Mouse (Mus musculus) right cerebral cortex, postnatal 4 days (tissue): ENCODE data around the gene Cep41.

Source experiments
- DNase-seq: peaks from one replicate; pipeline ENCODE4 v3.0.0-alpha.2; 2022

The Cep41 gene

DNA sequence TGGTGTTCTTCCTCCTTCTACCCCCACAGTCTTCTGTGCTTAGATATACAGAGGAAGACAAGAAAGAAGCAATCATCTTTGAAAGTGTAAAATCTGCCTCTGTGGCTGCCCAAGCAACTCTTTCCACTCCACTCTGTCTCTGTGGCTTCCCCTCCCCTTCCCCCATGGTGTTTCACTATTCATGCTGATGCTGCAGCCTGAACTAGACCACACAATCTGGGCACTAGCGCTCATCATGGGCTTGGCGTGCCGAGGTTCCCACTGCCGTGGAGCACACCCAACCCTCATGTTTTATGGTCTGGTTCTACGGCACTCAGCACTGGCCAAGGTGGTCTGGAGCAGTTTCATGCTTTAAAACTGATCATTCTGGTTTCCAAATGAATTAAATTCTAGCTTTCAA is 21.9 kb downstream of the Cep41 start:
- DNase-seq: no peak

DNA sequence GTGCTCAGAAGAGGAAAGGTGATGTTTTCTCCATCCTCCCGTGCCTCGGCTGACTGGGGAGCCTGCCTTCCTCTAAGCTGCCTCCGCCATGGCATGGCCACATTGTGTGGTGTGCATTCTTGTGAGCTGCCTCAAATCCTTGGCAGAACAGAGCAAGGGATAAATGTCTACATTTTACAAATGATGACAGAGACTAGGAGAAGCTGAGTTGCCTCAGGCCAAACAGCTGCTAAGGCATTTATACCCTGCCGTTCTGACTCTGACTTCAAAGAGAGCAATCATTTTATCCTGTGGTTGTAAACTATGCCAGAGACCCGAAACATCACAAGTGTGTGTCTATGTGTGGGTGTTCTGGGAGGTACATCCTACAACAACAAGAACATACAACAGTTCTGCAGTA is 26.0 kb downstream of the Cep41 start:
- DNase-seq: no peak

DNA sequence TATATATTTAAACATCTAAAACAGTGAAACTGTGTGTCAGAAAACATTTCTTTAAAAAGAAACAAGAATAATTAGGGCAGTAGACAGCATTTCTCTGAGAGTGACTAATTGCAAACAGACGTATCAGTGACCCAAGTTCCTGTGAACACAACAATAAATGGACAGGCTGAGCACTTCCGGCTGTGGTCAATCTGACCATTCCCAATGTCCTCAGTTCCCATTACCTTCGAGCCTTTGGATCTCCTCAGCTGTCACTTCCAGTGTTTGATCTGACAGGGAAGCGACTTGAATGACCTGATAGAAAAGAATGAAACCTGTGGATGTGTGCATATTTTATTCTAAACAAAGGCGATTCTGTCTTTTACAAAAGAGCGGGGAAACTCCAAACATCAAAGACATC is 27.5 kb downstream of the Cep41 start:
- no peak for DNase-seq

DNA sequence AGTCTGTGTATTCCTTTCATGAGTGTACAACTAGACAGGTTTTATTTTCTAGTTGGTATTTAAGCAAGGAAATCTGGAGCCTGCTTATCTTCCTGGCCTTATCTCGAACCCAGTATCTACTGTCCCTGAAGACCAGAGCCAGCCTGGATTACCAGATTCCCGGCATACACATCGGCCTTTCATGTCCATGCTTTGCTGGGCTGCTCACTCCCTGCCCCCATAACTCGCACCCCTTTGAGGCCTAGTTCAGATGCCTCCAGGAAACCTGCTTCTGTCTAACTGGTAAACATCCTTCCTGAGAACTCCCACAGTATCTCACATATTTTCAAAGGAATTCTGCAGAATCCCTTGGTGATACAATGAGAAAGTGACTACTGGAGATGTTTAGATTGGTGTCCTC is 28.3 kb downstream of the Cep41 start:
- no peak for DNase-seq

DNA sequence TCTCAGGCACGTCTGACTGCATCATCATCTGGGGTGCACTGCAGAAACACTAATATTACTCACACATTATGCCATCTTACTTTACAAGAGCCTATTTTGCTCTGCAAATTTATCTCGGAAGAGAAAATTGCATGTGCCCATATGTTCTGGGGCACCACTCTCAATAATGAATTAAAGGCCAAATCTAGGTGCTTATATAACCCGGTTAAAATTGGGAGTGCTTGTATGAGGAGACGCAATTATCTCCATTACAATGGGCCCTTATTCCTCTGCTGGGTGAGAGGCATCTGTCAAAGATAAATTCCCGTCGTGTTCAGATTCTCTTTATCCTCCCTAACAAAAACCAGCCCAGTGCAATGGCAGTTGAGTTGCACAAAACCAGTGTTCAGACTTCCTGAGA is 28.8 kb downstream of the Cep41 start:
- DNase-seq: no peak

DNA sequence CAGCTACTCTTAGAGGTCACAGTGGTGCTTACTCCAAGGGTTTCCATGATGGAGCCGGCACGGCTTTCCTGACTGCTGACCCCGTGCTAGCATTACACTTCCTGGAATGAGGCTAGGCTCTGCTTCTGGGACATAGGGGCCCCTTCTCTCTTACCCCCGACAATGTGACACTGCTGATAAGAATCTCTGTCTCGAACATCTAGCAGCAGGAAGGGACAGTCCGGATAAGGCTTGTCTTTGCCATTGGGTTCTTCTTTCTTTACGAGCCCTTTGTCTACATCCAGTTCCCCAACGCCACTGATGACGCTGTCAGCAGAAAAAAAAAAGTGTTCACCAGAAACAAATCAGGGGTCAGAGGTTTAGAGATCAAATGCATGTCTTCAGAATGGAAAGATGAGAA is 34.9 kb downstream of the Cep41 start:
- no peak for DNase-seq

DNA sequence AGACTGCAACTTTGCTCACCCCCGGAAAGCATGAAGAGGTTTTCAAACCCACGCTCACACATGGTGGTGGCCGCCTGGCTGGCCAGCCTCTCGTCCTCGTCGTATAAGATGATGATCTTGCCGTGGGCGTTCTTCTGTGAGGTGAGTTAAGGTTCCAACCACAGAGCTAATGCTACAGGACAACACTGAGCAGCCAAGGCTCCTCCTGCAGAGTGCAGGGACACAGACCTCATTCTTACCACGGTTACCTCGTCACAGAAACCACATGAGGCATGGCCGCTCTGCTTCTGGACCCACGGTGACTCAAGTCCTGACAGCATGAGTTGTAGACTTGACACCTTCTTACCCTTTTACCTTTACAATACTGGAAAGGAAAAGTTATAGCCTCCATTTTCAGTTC is 36.3 kb downstream of the Cep41 start:
- no peak for DNase-seq

DNA sequence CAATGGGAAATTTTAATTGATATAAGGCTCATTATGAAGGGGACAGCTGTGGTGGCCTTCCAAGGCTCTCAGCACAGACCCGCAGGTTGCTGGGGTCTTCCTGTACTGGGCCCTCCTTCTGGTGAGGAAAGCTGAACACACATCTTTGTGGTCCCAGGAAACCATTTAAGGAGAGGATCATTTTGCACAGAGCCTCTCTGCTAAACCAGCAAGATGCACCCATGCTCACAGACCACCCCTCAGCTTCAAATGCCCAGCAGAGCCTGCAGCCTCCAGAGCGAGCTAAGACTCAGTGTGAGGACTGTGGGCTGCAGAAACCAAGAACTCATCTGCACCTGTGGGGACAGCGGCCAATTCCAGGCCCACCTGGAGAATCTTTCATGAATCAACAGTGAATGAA is 38.6 kb downstream of the Cep41 start:
- DNase-seq: no peak

DNA sequence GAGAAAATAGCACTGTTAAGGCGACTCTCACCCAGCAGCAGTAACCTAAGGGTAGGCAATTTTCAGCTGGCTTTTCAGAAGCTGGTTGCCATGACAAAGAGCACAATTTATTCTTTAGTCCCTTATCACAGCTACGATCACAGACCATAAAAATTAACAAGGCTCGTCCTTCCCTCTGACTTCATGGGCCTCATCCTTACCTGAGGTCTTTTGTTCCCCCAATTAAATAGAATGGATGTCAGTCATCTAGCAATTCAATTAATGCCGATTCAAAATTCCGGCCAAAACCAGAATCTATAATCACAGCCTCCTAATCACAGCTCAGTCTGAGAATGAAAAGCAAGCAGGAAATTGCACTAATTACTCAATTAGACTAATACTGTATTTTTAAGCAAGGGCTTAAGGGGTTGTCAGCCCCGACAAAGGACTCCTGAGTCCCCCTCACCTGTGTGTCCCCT is 39.1 kb downstream of the Cep41 start:
- no peak for DNase-seq

DNA sequence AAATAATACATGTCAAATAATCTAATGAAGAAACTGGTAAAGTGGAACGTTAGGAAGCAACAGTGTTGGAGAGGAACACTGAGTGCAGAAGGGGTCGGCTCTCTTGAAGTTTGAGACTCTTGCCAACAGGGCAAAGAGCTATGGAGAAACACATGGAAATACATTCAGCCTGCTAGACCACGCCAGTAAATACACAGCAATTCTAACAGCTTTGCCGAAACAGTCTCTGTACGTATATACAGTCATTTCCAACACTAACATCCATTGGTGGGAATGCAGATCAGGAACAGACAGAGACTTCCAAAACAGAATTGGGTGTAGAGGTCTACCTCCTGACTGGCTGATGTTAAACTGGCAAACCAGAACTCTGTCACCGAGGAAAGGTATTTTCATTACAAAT is 40.0 kb downstream of the Cep41 start:
- no peak for DNase-seq

DNA sequence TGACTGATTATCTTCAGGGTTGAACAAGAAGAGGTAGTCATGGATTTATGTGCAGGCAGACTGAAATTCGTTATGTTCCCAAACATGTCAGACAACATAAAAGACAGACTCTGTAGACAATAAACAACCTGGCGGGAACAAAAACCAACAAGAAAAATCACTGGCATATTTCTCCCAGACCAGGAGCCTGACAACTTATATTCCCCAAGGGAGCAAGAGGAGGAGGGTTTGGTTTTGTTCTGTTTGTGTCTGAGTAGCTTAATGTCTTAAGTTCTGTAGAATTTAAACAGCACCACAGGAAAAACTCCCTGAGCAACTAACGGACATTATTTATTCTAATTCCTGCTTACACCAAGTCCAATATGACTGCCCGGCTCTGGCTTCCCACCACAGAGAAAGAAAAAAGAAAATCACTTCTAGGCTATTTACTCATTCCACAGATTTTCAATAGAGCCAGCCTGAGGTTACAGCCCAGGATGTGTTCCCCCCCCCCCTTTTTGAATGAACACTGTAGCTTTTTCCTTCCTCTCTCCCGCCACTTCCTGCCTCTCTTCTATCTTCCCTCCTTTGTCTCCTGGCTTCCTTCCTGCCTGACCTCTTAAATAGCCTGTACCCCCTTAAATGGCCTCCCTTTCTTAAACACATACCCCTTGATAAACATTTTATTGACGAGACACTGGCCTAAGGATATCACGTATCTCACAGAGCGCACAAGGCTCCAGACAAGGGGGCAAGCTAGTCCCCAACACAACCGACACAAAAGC is 40.9 kb downstream of the Cep41 start:
- no peak for DNase-seq

DNA sequence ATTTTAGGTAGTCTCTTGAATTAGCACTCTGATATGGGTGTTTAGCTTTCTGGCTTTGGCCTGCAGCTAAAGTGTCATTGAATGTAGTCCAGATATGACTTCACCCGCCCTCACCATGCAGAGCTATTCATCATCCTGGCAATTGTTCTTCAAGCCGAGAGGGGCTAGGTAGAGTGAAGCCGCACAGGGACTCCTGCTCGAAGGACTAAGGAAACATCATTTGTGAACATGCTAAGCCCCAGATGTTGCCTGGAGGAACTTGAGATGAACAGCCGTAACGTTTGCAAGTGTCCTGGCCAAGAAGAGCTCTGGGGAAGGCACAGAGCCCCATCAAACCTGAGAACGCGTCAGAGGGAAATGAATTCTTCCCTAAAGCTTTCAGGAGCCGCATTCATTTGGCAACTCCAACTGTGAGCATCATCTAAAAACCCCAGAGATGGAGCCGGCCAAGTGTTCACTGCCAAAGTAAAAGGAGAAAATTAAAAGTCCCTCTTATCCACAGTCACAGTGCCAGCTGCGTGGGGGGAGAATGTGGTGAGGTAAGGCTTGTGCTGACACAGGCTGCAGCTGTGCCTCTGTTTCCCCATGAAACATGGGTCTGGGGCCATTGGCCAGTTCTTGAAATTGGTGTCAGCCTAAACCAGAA is 43.8 kb downstream of the Cep41 start:
- peak; percentile 26 for DNase-seq

DNA sequence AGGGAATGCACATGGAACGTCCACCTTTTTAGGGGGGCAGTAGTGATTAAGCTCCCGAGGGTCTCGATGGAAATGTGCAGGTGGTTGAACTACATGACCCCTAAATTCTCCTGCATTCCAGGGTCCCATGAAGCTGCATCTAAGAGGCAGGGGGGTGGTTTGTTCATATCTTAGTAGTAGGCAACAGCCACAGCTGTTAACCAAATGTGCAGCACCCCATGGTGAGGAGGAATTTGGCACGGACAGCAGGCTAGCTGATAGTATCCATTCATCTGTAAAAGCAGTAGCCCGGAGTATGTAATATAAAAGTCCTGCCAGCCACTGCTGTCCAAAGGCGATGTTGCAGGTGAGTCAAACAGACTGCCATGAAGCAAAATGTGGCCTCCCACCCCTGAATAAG is 48.2 kb downstream of the Cep41 start:
- no peak for DNase-seq

DNA sequence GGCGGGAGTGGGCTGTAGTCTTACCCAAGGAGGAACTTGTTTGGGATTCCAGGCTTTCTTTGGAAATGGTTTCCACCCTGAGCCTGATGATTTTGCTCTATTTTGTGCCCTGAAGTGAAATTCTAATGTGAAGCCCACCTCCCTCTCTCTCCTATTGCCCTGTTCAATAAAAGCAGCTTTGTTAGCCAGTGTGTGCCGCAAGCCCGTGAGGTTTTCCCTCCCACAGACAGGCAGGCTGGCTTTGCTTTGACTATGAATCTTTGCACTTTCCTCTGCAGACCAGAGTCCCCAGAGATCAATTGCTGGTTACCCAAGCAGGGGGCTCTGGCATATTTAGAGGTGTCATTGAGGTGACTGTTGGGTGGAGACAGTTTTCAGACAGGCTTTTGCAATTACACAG is 49.1 kb downstream of the Cep41 start:
- no peak for DNase-seq

DNA sequence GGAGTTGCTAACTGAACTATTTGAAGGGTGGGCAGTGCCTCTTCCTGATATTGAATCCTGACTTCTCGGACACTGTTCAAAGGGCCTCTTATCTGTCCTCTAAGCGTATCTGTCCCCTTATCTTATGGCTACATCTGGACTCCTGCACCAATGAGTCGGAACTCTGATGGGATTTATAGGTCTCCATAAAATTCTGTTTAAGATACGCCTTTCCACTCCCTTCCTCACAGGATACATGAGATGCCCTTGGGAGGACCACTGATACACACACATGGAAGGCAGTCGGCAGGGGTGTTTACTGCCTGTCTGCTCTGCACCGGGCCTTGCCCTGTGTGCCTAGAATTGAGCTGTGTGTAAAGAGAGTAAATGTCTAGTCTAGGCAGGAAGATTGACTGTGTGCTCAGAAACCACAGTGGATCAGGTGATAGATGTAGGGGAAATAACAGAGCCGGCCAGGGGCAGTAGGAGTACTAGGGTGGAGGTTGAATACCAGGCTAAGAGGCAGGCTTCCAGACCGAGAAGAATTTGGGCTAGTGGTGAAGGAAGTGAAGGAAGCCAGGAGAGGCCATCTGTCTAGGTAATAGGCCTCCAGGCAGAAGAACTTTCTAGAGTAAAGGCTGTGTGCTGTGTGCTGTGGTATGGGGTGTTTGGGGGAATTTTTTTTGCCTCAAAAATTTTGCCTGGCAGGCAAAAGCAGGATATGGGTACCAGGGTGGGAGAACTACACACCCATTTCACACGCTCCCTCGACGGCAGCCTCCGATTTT is 49.7 kb downstream of the Cep41 start:
- no peak for DNase-seq

DNA sequence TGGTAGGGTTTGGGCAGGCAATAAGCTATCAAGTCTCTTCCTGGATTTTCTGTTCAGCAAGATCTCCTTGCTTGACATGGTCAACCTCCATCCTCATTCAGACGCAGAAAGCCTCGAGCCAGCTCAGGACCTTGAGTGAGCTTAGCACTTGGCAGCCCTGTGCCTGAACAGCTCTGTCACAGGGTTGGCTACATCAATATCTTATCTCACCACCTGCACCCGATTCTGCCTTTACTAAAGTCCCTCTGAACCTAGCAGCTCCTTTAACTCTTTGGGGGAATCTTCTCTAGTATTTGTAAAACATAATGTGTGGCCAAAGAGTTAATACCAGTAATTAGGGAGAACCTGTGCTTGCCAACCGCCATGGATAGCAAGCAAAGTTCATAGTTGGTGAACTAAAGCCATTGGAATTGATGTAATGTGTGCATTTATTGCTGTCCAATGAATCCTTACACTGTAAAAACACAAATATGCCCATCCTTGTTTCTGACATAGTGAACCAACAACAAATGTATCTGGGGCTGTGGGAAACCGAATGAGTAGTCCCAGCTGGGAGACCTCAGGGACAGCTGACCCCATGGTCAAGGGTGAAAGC is 54.8 kb downstream of the Cep41 start, which contains the start of gene Cpa1:
Gene Cpa1 (plus strand): TSS at position 545 of the 595 bp plus-strand sequence.
- DNase-seq: no peak

DNA sequence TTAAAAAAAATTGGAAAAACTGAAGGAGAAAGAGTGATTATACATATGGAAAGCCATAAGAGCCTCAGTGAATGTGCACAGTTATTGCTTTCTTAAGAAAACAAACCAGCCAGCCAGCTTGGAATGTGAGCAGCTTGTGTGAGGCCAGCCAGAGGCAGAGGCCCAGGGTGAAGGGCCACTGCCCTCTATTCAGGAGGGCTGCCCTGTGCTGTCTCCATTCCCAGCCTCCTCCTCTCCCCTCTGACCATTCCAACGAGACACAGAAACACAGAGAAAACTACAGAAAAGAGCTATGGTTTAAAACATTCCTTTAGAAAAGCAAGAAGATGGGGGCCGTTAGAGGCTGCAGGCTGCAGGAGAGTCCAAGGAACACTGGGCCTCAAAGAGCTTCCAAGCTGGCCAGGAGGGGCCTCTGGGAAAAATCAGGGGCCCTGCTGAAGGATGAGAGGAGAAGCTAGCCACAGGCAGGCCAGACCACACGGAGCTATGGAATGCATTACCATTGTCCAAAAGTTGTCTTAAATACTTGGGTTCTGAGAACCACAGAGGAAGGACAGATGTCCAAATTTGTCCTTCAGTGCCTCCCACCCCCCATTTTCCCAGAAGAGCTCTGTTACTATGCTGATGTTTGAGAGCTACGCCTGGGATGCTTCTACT is 57.2 kb downstream of the Cep41 start:
- DNase-seq: no peak

DNA sequence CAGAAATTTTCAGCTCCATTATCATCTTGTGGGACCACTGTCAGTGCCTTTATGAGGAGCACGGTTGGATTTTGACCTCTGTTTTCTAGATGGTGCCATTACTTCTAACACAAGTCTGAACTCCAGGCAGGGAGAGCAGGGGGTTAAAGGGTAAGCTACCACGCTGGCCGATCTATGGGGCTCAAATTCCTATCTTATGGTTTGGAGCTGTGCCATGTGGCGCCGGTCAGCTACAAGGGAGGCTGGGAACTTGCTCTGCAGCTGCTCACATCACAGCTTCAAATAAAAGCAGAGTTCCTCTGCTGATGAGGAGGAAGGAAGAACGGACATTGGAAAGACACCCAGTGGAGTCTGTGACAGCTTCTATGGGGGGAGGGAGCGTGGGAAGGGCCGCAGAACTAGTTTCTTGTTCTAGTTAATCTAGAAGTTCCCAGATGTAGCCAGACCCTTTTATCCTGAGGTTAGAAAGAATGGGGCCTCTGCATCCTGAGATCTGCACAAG is 58.1 kb downstream of the Cep41 start:
- DNase-seq: no peak

DNA sequence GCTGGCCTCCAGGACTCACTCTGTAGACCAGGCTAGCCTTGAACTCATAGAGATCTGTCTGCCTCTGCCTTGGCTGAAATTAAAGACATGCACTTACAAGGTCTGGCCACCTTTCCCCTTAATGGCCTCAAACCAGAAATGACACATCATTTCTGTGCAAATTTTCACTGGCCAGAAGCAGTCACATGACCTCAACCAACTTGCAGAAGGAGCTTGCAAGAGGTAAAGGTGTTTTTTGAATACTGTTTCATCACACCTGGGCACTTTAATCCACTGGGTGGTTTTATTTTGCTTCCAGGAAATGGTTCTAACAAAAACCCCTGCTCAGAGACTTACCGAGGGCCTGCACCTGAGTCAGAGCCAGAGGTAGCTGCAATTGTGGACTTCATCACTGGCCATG is 63.6 kb downstream of the Cep41 start:
- no peak for DNase-seq

DNA sequence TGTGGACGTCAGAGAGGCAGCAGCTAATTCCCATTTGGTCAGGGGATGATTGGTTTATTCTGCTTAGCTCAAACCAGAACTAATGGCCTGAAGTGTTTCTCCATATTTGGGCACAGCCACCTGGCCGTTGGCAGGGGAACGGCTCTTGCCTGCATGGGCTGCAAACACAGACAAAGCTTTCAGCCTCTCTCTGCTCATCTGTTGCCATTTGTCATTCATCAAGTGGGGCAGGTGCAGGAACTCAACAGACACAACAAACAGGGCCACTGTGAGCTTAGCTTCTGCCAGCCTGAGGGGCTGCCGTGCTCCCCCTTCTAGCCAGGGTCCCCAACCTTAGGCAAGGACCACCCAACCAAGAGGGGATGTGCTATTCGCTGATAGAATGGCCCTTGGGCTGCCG is 65.4 kb downstream of the Cep41 start:
- no peak for DNase-seq

DNA sequence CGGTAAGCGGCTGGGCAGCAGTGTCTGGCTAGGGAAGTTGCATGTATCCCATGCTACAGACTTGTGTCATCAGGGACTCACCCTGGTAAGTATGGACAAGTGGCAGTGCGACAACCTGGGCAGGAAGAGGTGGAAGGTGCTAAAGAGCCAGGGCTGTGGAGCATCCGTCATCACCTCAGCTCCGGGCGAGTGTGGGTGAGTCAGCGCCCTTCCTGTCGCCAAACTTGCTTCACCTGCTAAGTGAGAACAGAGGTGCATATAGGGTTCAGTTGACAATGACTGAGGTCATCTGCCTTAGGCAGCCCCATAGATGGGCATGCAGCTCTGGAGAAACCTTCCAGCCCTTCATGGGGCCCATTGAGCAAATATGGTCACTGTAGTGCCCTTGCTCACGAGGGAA is 68.8 kb downstream of the Cep41 start:
- no peak for DNase-seq

DNA sequence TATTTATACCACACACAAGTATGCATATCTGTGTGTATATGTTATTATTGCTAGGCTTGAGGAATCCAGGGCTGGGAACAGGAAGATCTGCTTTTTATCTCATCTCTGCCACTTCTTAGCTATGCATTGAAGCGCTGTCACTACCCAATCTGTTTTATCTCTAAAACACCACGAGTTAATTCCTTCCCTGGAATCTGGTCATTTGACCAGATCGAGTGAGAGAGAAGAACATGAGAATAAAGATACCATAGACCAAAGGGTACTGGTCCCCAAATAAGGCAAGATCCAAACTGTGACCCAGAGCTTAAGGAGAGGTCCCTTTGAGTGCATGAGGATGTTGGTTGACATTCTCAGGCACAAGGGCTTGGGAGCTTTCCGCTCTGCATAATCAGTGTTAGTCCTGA is 71.6 kb downstream of the Cep41 start:
- DNase-seq: no peak

DNA sequence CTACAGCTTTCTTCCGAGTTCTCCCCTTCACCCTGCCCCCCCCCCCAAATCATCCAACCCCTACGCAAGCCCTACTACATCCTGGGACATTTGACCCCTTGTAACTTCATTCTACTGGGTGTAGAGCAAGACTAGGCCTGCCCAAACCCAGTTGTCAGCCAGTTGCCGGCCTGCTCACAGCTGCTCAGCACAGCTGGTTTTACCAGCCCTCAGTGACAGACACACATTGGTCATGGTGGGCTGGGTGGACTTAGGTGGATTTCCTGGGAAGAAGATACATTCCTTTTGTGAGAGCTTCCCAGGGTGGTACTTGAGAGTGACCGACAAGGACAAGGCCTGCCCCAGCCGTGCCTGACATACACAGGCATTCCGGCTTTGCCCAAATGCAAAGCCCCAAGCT is 72.6 kb downstream of the Cep41 start:
- no peak for DNase-seq
